Mouse (Mus musculus) fat pad, adult 2 months (tissue): Measurements from ENCODE around the gene Rpn2.
A peak's percentile ranks its signal among the peaks of the same experiment; 100 is the strongest.

Experiments
- DNase-seq: peaks from one replicate; pipeline ENCODE4 v3.0.0-alpha.2; 2011; ENCODE audit warnings: low read depth, low spot score; ENCODE audit errors: extremely low read depth

Gene Rpn2

GRCm38 (mm10) chr2:157278717-157279415, at the start of gene Rpn2:
Gene Rpn2, plus strand, starts transcription at chr2:157279017.
- peak; percentile 25 for DNase-seq

GRCm38 (mm10) chr2:157235946-157236345, 42.9 kb upstream of the Rpn2 start:
- no peak for DNase-seq

- no peak for DNase-seq
Measured at GRCm38 (mm10) chr2:157245001-157245400, 33.8 kb upstream of the Rpn2 start.

- DNase-seq, result no peak
Measured at GRCm38 (mm10) chr2:157245603-157246002, 33.2 kb upstream of the Rpn2 start.

- no peak for DNase-seq
Measured at GRCm38 (mm10) chr2:157248111-157248510, 30.7 kb upstream of the Rpn2 start.

- DNase-seq, result no peak
Measured at GRCm38 (mm10) chr2:157259720-157260119, 19.1 kb upstream of the Rpn2 start.

GRCm38 (mm10) chr2:157261930-157262329, 16.9 kb upstream of the Rpn2 start:
- DNase-seq, result no peak

GRCm38 (mm10) chr2:157262506-157262905, 16.3 kb upstream of the Rpn2 start:
- no peak for DNase-seq

GRCm38 (mm10) chr2:157263101-157263500, 15.7 kb upstream of the Rpn2 start:
- peak; percentile 88 for DNase-seq

- DNase-seq, result peak; percentile 62
Measured at GRCm38 (mm10) chr2:157263832-157264231, 15.0 kb upstream of the Rpn2 start.

- DNase-seq, result no peak
Measured at GRCm38 (mm10) chr2:157279416-157279800, 591 bp downstream of the Rpn2 start, which contains the start of gene Mroh8. Gene Mroh8, minus strand, starts transcription at chr2:157279549.

GRCm38 (mm10) chr2:157283321-157283720, 4.5 kb downstream of the Rpn2 start:
- DNase-seq, result no peak

- no peak for DNase-seq
Measured at GRCm38 (mm10) chr2:157287542-157287941, 8.7 kb downstream of the Rpn2 start.

GRCm38 (mm10) chr2:157288996-157289395, 10.2 kb downstream of the Rpn2 start:
- DNase-seq, result no peak

GRCm38 (mm10) chr2:157292093-157292492, 13.3 kb downstream of the Rpn2 start:
- DNase-seq, result no peak

- no peak for DNase-seq
Measured at GRCm38 (mm10) chr2:157296105-157296689, 17.4 kb downstream of the Rpn2 start.

- DNase-seq, result no peak
Measured at GRCm38 (mm10) chr2:157300051-157300450, 21.2 kb downstream of the Rpn2 start.

- DNase-seq, result no peak
Measured at GRCm38 (mm10) chr2:157303096-157303495, 24.3 kb downstream of the Rpn2 start.

GRCm38 (mm10) chr2:157306091-157307032, 27.5 kb downstream of the Rpn2 start:
- no peak for DNase-seq

- no peak for DNase-seq
Measured at GRCm38 (mm10) chr2:157307715-157308265, 29.0 kb downstream of the Rpn2 start.

- DNase-seq, result no peak
Measured at GRCm38 (mm10) chr2:157308273-157308917, 29.6 kb downstream of the Rpn2 start.
